Mouse (Mus musculus) MEL (cell line): Measurements from ENCODE around the gene Ppp1r2. TPM values are rescaled to one million over a fixed set of nuclear protein-coding genes. Genes with fewer than 3 reads are reported as not detected.

Source experiments
- DNase-seq: peaks from one replicate; pipeline ENCODE4 v3.0.0; 2011; ENCODE audit warnings: low read depth, low spot score
- H3K27ac ChIP-seq: 2 replicates; pipeline ENCODE4 v1.5.1; 2012; ENCODE audit warnings: low read depth, mild to moderate bottlenecking, control low read depth, low read length, moderate library complexity; ENCODE audit not compliant: control insufficient read depth
- H3K27me3 ChIP-seq, 2 experiments: fragments of 150-350 bp in 1 of 2; sonication (generic) in 1 of 2; 2 replicates each; pipeline ENCODE4 v1.6.1; 2012; ENCODE audit warnings: low read length in 2 of 2, mild to moderate bottlenecking in 2 of 2, improper control_type of control experiment in 1 of 2, moderate library complexity in 1 of 2; ENCODE audit not compliant: insufficient read depth in 2 of 2, control insufficient read depth in 1 of 2
- H3K36me3 ChIP-seq, 2 experiments: 2 replicates each; pipeline ENCODE4 v1.6.1; 2012 to 2014; ENCODE audit warnings: low read length in 2 of 2, improper control_type of control experiment in 1 of 2, inconsistent platforms in 1 of 2, mild to moderate bottlenecking in 1 of 2; ENCODE audit not compliant: insufficient read depth in 2 of 2, control insufficient read depth in 1 of 2
- H3K4me1 ChIP-seq, 2 experiments: fragments of 150-350 bp in 1 of 2; sonication (generic) in 1 of 2; 2 replicates each; pipeline ENCODE4 v1.6.1; 2012; ENCODE audit warnings: low read length in 2 of 2, improper control_type of control experiment in 1 of 2, mild to moderate bottlenecking in 1 of 2; ENCODE audit not compliant: insufficient read depth in 2 of 2, control insufficient read depth in 1 of 2
- H3K4me3 ChIP-seq, 2 experiments: fragments of 150-350 bp in 1 of 2; sonication (generic) in 1 of 2; 2 replicates each; pipeline ENCODE4 v1.5.1; 2012; ENCODE audit warnings: low read depth in 2 of 2, low read length in 2 of 2, mild to moderate bottlenecking in 2 of 2, moderate library complexity in 2 of 2, control low read depth in 1 of 2, improper control_type of control experiment in 1 of 2; ENCODE audit not compliant: control insufficient read depth in 1 of 2, insufficient read depth in 1 of 2
- H3K79me2 ChIP-seq: 2 replicates; pipeline ENCODE4 v1.6.1; 2012; ENCODE audit warnings: mild to moderate bottlenecking, low read length, moderate library complexity; ENCODE audit not compliant: control insufficient read depth, poor library complexity, insufficient read depth
- H3K9ac ChIP-seq: 2 replicates; pipeline ENCODE4 v1.6.1; 2012; ENCODE audit warnings: low read depth, mild to moderate bottlenecking, control low read depth, low read length, moderate library complexity; ENCODE audit not compliant: control insufficient read depth, poor library complexity, severe bottlenecking
- H3K9me3 ChIP-seq: fragments of 150-350 bp; sonication (generic); replicated peaks from 2 replicates; pipeline ENCODE4 v1.6.1; 2012; ENCODE audit warnings: mild to moderate bottlenecking, low read length, improper control_type of control experiment, moderate library complexity; ENCODE audit not compliant: insufficient read depth
- E2F4 ChIP-seq: IDR thresholded peaks from 2 replicates; pipeline ENCODE4 v1.6.1; 2011; ENCODE audit warnings: low read depth, low read length, improper control_type of control experiment, borderline replicate concordance
- ETS1 ChIP-seq: IDR thresholded peaks from 2 replicates; pipeline ENCODE4 v1.6.1; 2012; ENCODE audit warnings: low read depth, mild to moderate bottlenecking, inconsistent platforms, low read length, improper control_type of control experiment, moderate library complexity
- KAT2A ChIP-seq: conservative IDR thresholded peaks from 2 replicates; pipeline ENCODE4 v1.6.1; 2012; ENCODE audit warnings: low read depth, low read length, improper control_type of control experiment, inconsistent platforms
- MAX ChIP-seq: IDR thresholded peaks from 2 replicates; pipeline ENCODE4 v1.6.1; 2011; ENCODE audit warnings: low read length, improper control_type of control experiment
- MAZ ChIP-seq: IDR thresholded peaks from 2 replicates; pipeline ENCODE4 v1.6.1; 2012; ENCODE audit warnings: low read depth, mild to moderate bottlenecking, inconsistent platforms, low read length, improper control_type of control experiment
- MEF2A ChIP-seq: IDR thresholded peaks from 2 replicates; pipeline ENCODE4 v1.6.1; 2014; ENCODE audit warnings: low read depth, mild to moderate bottlenecking, inconsistent platforms, low read length, improper control_type of control experiment; ENCODE audit not compliant: poor library complexity, insufficient replicate concordance, severe bottlenecking; ENCODE audit errors: extremely low read depth
- MXI1 ChIP-seq: IDR thresholded peaks from 2 replicates; pipeline ENCODE4 v1.6.1; 2011; ENCODE audit warnings: mild to moderate bottlenecking, low read depth, low read length, improper control_type of control experiment
- POLR2A ChIP-seq, 2 experiments: IDR thresholded peaks; 2 replicates each; pipeline ENCODE4 v1.6.1; 2011 to 2012; ENCODE audit warnings: low read length in 2 of 2, mild to moderate bottlenecking in 2 of 2, control low read depth in 1 of 2, improper control_type of control experiment in 1 of 2, low read depth in 1 of 2, moderate library complexity in 1 of 2; ENCODE audit not compliant: control insufficient read depth in 1 of 2, insufficient read depth in 1 of 2, poor library complexity in 1 of 2
- POLR2AphosphoS5 ChIP-seq: IDR thresholded peaks from 2 replicates; pipeline ENCODE4 v1.6.1; 2012; ENCODE audit warnings: low read depth, borderline replicate concordance, mild to moderate bottlenecking, inconsistent platforms, low read length, moderate library complexity, mixed read lengths
- SIN3A ChIP-seq: IDR thresholded peaks from 2 replicates; pipeline ENCODE4 v1.6.1; 2012; ENCODE audit warnings: low read length, improper control_type of control experiment, inconsistent platforms
- TBP ChIP-seq: IDR thresholded peaks from 2 replicates; pipeline ENCODE4 v1.8.0; 2011; ENCODE audit warnings: low read depth, low read length, improper control_type of control experiment
- TCF12 ChIP-seq: IDR thresholded peaks from 2 replicates; pipeline ENCODE4 v1.6.1; 2014; ENCODE audit warnings: low read depth, mild to moderate bottlenecking, inconsistent platforms, low read length, improper control_type of control experiment, moderate library complexity
- ZKSCAN1 ChIP-seq: IDR thresholded peaks from 2 replicates; pipeline ENCODE4 v1.6.1; 2012; ENCODE audit warnings: low read depth, mild to moderate bottlenecking, inconsistent platforms, low read length, improper control_type of control experiment, moderate library complexity
- ZNF384 ChIP-seq: IDR thresholded peaks from 2 replicates; pipeline ENCODE4 v1.6.1; 2012; ENCODE audit warnings: low read depth, mild to moderate bottlenecking, inconsistent platforms, low read length, improper control_type of control experiment
- polyA plus RNA-seq, 2 experiments: library from polyadenylated mRNA; stranded (reverse) in 1 of 2; unstranded in 1 of 2; fragments of >175 nt in 1 of 2; fragments of >200 nt in 1 of 2; gene quantifications; 2 replicates each; pipeline versions ENCODE4 v1.2.1 to v1.2.4; 2012; ENCODE audit warnings: low replicate concordance in 2 of 2, low read depth in 1 of 2; ENCODE audit not compliant: insufficient read length in 2 of 2, insufficient read depth in 1 of 2, missing spikeins in 1 of 2
- total RNA-seq: library from RNA; depleted of rRNA; stranded (reverse); fragments of 300-350 nt; gene quantifications from 2 replicates; pipeline ENCODE4 v1.2.3, GENCODE M21; 2012

Gene Ppp1r2
- total and polyA plus RNA-seq, 3 experiments: 31.2 to 36.2 TPM; not detected in 1

GRCm38 (mm10) chr16:31290751-31291365 lies 15.8 kb upstream of the Ppp1r2 start:
- Histone ChIP-seq H3K9me3 (no peaks in the 10 kb centered on the region), H3K27me3 (no peaks in the 10 kb centered on the region), H3K9ac (peak overlapping the region; percentile 15; the same call in 1 of the 2 replicates), H3K36me3 (peaks cover 0 to 8% of the 10 kb centered on the region in 2 experiments; a peak in 2 of 4 replicates), H3K4me3 (peak overlapping the region; percentile 10 to 21; a peak in 1 of 4 replicates)
- TF ChIP-seq SIN3A (no peak), MXI1 (0 out of 2 replicates have a peak, but pooled peaks have one; percentile 6), MAZ (no peak), POLR2AphosphoS5 (no peak), ETS1 (0 out of 2 replicates have a peak, but pooled peaks have one; percentile 40), ZKSCAN1 (no peak), TCF12 (no peak), KAT2A (no peak), POLR2A (IDR thresholded peaks at IDR 0.05; ENCODE audit: control insufficient read depth in 1 of 2, insufficient read depth in 1 of 2, low read depth in 1 of 2, low read length in 2 of 2, poor library complexity in 1 of 2) (no peak)
- TF ChIP-seq, all 39 proteins: peak for 2
- peak; percentile 55 for DNase-seq
- peaks cover 3 to 17% of the 10 kb centered on the region in 2 experiments; a peak in 3 of 4 replicates for H3K4me1 ChIP-seq
- no peaks in the 10 kb centered on the region for H3K79me2 ChIP-seq
- H3K27ac ChIP-seq: no peak overlapping the region

- DNase-seq: peak; percentile 93
- peaks cover 0 to 8% of the 10 kb centered on the region in 2 experiments; a peak in 2 of 4 replicates for H3K36me3 ChIP-seq
- H3K4me3 ChIP-seq: peak overlapping the region; percentile 10 to 21; a peak in 3 of 4 replicates
- no peaks in the 10 kb centered on the region for H3K27me3 ChIP-seq
- peaks cover 3 to 17% of the 10 kb centered on the region in 2 experiments; a peak in 3 of 4 replicates for H3K4me1 ChIP-seq
- TF ChIP-seq MEF2A (peak; percentile 78; the same call in 1 of the 2 replicates), MXI1 (peak; percentile 23; the same call in 1 of the 2 replicates), TCF12 (0 out of 2 replicates have a peak, but pooled peaks have one; percentile 4), MAX (no peak), ETS1 (peak; percentile 92), TBP (0 out of 2 replicates have a peak, but pooled peaks have one; percentile 28), SIN3A (peak; percentile 37; the same call in 1 of the 2 replicates), ZNF384 (no peak), E2F4 (no peak)
- TF ChIP-seq, all 39 proteins: peak for 6
- Histone ChIP-seq H3K27ac (peak overlapping the region; percentile 6; the same call in 1 of the 2 replicates), H3K9me3 (no peaks in the 10 kb centered on the region), H3K79me2 (no peaks in the 10 kb centered on the region), H3K9ac (peak overlapping the region; percentile 15; the same call in 1 of the 2 replicates)
Observed at GRCm38 (mm10) chr16:31290281-31290680, 15.2 kb upstream of the Ppp1r2 start.
